Mouse (Mus musculus) brain, embryonic 14.5 days (tissue): ENCODE measurements around the gene Zdhhc18.

Experiments used
- CTCF ChIP-seq: fragments of 200-500 bp; IDR thresholded peaks from 2 replicates; pipeline ENCODE4 v1.5.1; 2012; ENCODE audit warnings: inconsistent platforms, mild to moderate bottlenecking, moderate library complexity, borderline replicate concordance; ENCODE audit not compliant: insufficient read depth, insufficient read length; ENCODE audit errors: extremely low read depth
- POLR2A ChIP-seq: fragments of 200-500 bp; IDR thresholded peaks from 2 replicates; pipeline ENCODE4 v1.6.1; 2012; ENCODE audit warnings: mild to moderate bottlenecking, inconsistent platforms, borderline replicate concordance; ENCODE audit not compliant: poor library complexity, insufficient read depth, insufficient read length, severe bottlenecking; ENCODE audit errors: extremely low read depth

- TF ChIP-seq POLR2A (no peak), CTCF (no peak)
These were observed 34.5 kb downstream of the Zdhhc18 start for GRCm38 (mm10) chr4:133615416-133615815.
